Mouse (Mus musculus) hematopoietic stem cell, adult 5-6 weeks (primary cell): ENCODE measurements around the gene Nxnl1. TPM values are rescaled to one million over a fixed set of nuclear protein-coding genes. Genes with fewer than 3 reads are reported as not detected.

ENCODE experiments used
- ATAC-seq, 2 experiments: fragments of 125-278 bp in 1 of 2; replicated peaks in 1 of 2; 2 replicates each; pipeline ENCODE4 v1.8.0; 2016 to 2017; ENCODE audit warnings: inconsistent platforms in 2 of 2, mild to moderate bottlenecking in 2 of 2, moderate number of reproducible peaks in 2 of 2, low read depth in 1 of 2, moderate TSS enrichment in 1 of 2; ENCODE audit not compliant: low FRiP score in 2 of 2, poor library complexity in 2 of 2, severe bottlenecking in 2 of 2, insufficient read depth in 1 of 2, low TSS enrichment in 1 of 2
- total RNA-seq: library from RNA; stranded (forward); fragments of 172-1452, 232-1000 nt; gene quantifications from 2 replicates; pipeline ENCODE4 v1.2.3, GENCODE M21; 2017

Nxnl1 gene
- total RNA-seq, 1 experiment from 2014 or later, result 0.40 TPM

GRCm38 (mm10) chr8:71567587-71567986 lies 1.2 kb upstream of the Nxnl1 start:
- no peak for ATAC-seq

GRCm38 (mm10) chr8:71563992-71564391 lies 2.4 kb downstream of the Nxnl1 start:
- no peak for ATAC-seq

- ATAC-seq, result peak; percentile 63 to 75
These were observed 3.6 kb downstream of the Nxnl1 start for GRCm38 (mm10) chr8:71562751-71563150.

- peak; percentile 56 to 60 for ATAC-seq
These were observed 5.0 kb downstream of the Nxnl1 start for GRCm38 (mm10) chr8:71561401-71561800.

- ATAC-seq, result no peak
These were observed 5.6 kb downstream of the Nxnl1 start for GRCm38 (mm10) chr8:71560765-71561164.

GRCm38 (mm10) chr8:71560071-71560470 lies 6.3 kb downstream of the Nxnl1 start:
- no peak for ATAC-seq

- peak; percentile 56 to 63 for ATAC-seq
These were observed 7.3 kb downstream of the Nxnl1 start for GRCm38 (mm10) chr8:71558958-71559690.

- ATAC-seq, result no peak
These were observed 8.1 kb downstream of the Nxnl1 start, which contains the start of gene Tmem221 for GRCm38 (mm10) chr8:71558071-71558957. Gene Tmem221, minus strand, starts transcription at chr8:71558871.

- ATAC-seq, result no peak
These were observed 11.8 kb downstream of the Nxnl1 start for GRCm38 (mm10) chr8:71554644-71555043.

GRCm38 (mm10) chr8:71554001-71554400 lies 12.4 kb downstream of the Nxnl1 start:
- no peak for ATAC-seq

- ATAC-seq, result no peak
These were observed 13.6 kb downstream of the Nxnl1 start for GRCm38 (mm10) chr8:71552770-71553169.

GRCm38 (mm10) chr8:71550754-71551153 lies 15.6 kb downstream of the Nxnl1 start:
- no peak for ATAC-seq

- no peak for ATAC-seq
These were observed 18.8 kb downstream of the Nxnl1 start for GRCm38 (mm10) chr8:71547590-71547989.

GRCm38 (mm10) chr8:71545053-71545452 lies 21.3 kb downstream of the Nxnl1 start:
- no peak for ATAC-seq

GRCm38 (mm10) chr8:71543755-71544154 lies 22.6 kb downstream of the Nxnl1 start:
- ATAC-seq, result no peak

- ATAC-seq, result peak; percentile 98 to 99
These were observed 23.6 kb downstream of the Nxnl1 start, which contains the start of gene Mvb12a for GRCm38 (mm10) chr8:71542632-71543343. Gene Mvb12a, plus strand, starts transcription at chr8:71542922.

GRCm38 (mm10) chr8:71537028-71537867 lies 29.2 kb downstream of the Nxnl1 start, which contains the start of gene Bst2:
Gene Bst2, minus strand, starts transcription at chr8:71537456.
- ATAC-seq, result peak; percentile 93 to 98
